Mouse (Mus musculus): ENCODE measurements around the gene Gm19684. TPM values are rescaled to one million over a fixed set of nuclear protein-coding genes. Genes with fewer than 3 reads are reported as not detected.
"Not testable (repeated sequence)": the region's sequence is repeated elsewhere in the genome, so short reads cannot be mapped to it uniquely, and the experiment has no call there.

The Gm19684 gene
- total and polyA plus RNA-seq, 2 experiments from 2014 or later: not detected

DNA sequence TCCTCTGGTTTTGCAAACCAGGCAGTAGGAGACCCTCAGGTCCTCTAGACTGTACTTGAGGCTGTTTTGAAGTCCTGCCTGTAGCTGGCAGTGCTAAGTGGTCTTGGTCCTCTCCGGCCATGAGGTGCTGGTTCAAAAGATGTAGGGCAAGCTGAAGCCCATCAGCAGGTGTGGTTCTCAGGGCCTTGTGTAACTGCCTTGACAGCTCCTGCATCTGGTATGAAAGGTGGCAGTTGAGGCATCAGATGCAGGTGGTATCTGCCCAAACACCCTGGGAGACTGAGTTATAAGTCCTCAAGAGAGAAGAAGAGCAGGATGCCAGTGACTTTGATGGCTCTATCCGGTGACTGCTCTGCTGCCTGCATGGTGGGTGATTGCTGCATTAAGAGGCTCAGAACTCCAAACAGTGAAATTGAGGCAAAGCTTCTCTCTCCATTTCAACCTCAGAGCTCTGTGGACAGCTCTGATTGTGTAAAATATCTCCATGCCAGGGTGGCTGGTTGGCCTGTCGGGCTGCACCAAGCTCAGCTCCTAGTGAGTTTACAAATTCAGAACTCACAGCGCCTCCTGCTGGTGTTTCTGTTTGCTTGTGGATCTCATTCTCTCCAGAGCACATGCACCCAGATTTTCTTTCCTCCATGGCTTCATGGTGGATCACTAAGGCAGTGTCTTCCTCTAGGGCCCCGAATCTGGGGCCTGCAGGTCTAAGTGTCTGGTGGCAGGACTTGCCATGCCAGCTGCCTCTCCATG is 10.2 kb downstream of the Gm19684 start:
- no peak overlapping the region for H3K4me3 ChIP-seq (ENCODE audit: low read depth, low read length)
- TF ChIP-seq CTCF (IDR thresholded peaks at IDR 0.05; ENCODE audit: low read depth) (no peak), EP300 (IDR thresholded peaks at IDR 0.05; ENCODE audit: low read depth) (no peak)

DNA sequence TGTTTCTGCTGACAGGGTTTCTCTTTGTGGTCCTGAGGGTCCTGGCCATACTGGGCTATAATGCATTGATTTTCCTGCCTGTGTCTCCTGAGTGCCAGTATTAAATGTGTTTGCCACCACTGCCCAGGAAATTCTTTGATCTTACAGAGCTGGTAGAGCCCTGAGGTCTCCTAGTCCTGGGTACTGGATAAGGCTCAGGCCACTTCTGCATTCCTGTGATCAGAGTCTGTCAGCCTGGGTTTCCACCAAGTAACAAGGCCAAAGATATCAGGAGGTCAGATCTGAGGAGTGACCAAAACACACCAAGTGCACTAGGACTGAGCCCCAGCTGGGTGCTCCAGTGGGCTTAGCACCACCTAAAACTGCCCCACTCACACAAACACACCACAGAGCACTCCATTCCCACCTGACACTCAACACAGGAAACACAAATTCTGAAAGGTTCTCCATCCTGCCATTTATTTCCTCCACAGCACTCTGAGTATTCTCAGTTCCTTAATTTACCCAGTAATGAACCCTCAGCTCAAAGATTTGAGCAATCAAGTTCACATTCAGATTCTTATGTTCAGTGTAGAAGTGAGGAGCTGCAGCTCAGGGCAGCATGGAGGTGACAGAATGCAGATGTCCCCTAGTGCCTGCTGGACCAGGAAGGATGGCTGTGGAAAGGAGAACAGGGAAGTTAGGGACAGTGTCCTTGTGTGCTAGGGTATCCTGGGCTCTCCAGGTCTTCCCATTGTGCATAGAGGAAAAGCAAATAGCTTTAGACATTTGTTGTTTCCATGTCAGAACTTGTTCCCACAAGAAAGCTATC is 14.1 kb downstream of the Gm19684 start:
- not testable (repeated sequence) for H3K4me3 ChIP-seq (ENCODE audit: low read depth, low read length); H3K4me1 ChIP-seq (ENCODE audit: control insufficient read depth, insufficient read depth); H3K9ac ChIP-seq (replicated peaks; ENCODE audit: low read depth, low read length); DNase-seq (ENCODE audit: low spot score); H3K36me3 ChIP-seq (replicated peaks; ENCODE audit: control insufficient read depth, insufficient read depth, low read length); H3K4me2 ChIP-seq (ENCODE audit: low read depth, low read length); H3K27ac ChIP-seq (ENCODE audit: low read depth); ATAC-seq (ENCODE audit: insufficient read depth, low read depth); H3K9me3 ChIP-seq (replicated peaks; ENCODE audit: control insufficient read depth, low read length)
- 0 out of 2 replicates have a peak, but pooled peaks cover 10% of the 10 kb centered on the region for H3K27me3 ChIP-seq (ENCODE audit: control insufficient read depth, insufficient read depth, low read length)

More for the DNA sequence above, 10.2 kb downstream of the Gm19684 start:
- ATAC-seq (ENCODE audit: insufficient read depth, low read depth): no peak
- 60% methylated on average over 5 of the region's 5 CpGs for WGBS
- Histone ChIP-seq H3K36me3 (replicated peaks; ENCODE audit: control insufficient read depth, insufficient read depth, low read length) (no peaks in the 10 kb centered on the region), H3K9ac (replicated peaks; ENCODE audit: low read depth, low read length) (no peak overlapping the region), H3K9me3 (replicated peaks; ENCODE audit: control insufficient read depth, low read length) (no peaks in the 10 kb centered on the region), H3K4me1 (ENCODE audit: control insufficient read depth, insufficient read depth) (no peaks in the 10 kb centered on the region), H3K27ac (ENCODE audit: low read depth) (no peak overlapping the region), H3K27me3 (ENCODE audit: control insufficient read depth, insufficient read depth, low read length) (peaks cover 6% of the 10 kb centered on the region; the same call in 1 of the 2 replicates), H3K4me2 (ENCODE audit: low read depth, low read length) (no peak overlapping the region)
- DNase-seq (ENCODE audit: low spot score): no peak

- H3K4me1 ChIP-seq (ENCODE audit: control insufficient read depth, insufficient read depth); H3K4me2 ChIP-seq (ENCODE audit: low read depth, low read length); H3K4me3 ChIP-seq (ENCODE audit: low read depth, low read length); H3K9me3 ChIP-seq (replicated peaks; ENCODE audit: control insufficient read depth, low read length); H3K36me3 ChIP-seq (replicated peaks; ENCODE audit: control insufficient read depth, insufficient read depth, low read length); ATAC-seq (ENCODE audit: insufficient read depth, low read depth); DNase-seq (ENCODE audit: low spot score); H3K9ac ChIP-seq (replicated peaks; ENCODE audit: low read depth, low read length); H3K27ac ChIP-seq (ENCODE audit: low read depth): not testable (repeated sequence)
- H3K27me3 ChIP-seq (ENCODE audit: control insufficient read depth, insufficient read depth, low read length): 0 out of 2 replicates have a peak, but pooled peaks cover 14% of the 10 kb centered on the region
- 54% methylated on average over 1 of the region's 1 CpGs for WGBS
Measured at GRCm38 (mm10) chr17:36136299-36136848, 14.9 kb downstream of the Gm19684 start.

GRCm38 (mm10) chr17:36145111-36145860 is 23.8 kb downstream of the Gm19684 start:
- peaks cover 55% of the 10 kb centered on the region for H3K27me3 ChIP-seq (ENCODE audit: control insufficient read depth, insufficient read depth, low read length)

GRCm38 (mm10) chr17:36145861-36146156 is 24.3 kb downstream of the Gm19684 start:
- DNase-seq (ENCODE audit: low spot score); H3K4me1 ChIP-seq (ENCODE audit: control insufficient read depth, insufficient read depth); H3K9me3 ChIP-seq (replicated peaks; ENCODE audit: control insufficient read depth, low read length); H3K27ac ChIP-seq (ENCODE audit: low read depth); H3K36me3 ChIP-seq (replicated peaks; ENCODE audit: control insufficient read depth, insufficient read depth, low read length); H3K9ac ChIP-seq (replicated peaks; ENCODE audit: low read depth, low read length); ATAC-seq (ENCODE audit: insufficient read depth, low read depth): not testable (repeated sequence)
- Histone ChIP-seq H3K4me2 (ENCODE audit: low read depth, low read length) (peak overlapping the region; percentile 61), H3K4me3 (ENCODE audit: low read depth, low read length) (peak overlapping the region; percentile 44), H3K27me3 (ENCODE audit: control insufficient read depth, insufficient read depth, low read length) (peaks cover 56% of the 10 kb centered on the region)
- 5% methylated on average over 13 of the region's 13 CpGs for WGBS

More at GRCm38 (mm10) chr17:36145111-36145860, 23.8 kb downstream of the Gm19684 start:
- H3K36me3 ChIP-seq (replicated peaks; ENCODE audit: control insufficient read depth, insufficient read depth, low read length): no peaks in the 10 kb centered on the region
- 2% methylated on average over 65 of the region's 78 CpGs for WGBS
- H3K9ac ChIP-seq (replicated peaks; ENCODE audit: low read depth, low read length): no peak overlapping the region
- H3K27ac ChIP-seq (ENCODE audit: low read depth): no peak overlapping the region
- ATAC-seq (ENCODE audit: insufficient read depth, low read depth) (no peak), DNase-seq (ENCODE audit: low spot score) (no peak)
- H3K4me1 ChIP-seq (ENCODE audit: control insufficient read depth, insufficient read depth): no peaks in the 10 kb centered on the region
- H3K9me3 ChIP-seq (replicated peaks; ENCODE audit: control insufficient read depth, low read length): no peaks in the 10 kb centered on the region
- H3K4me2 ChIP-seq (ENCODE audit: low read depth, low read length): peak overlapping the region; percentile 61
- H3K4me3 ChIP-seq (ENCODE audit: low read depth, low read length): peak overlapping the region; percentile 44
- TF ChIP-seq EP300 (IDR thresholded peaks at IDR 0.05; ENCODE audit: low read depth) (no peak), CTCF (IDR thresholded peaks at IDR 0.05; ENCODE audit: low read depth) (no peak)

DNA sequence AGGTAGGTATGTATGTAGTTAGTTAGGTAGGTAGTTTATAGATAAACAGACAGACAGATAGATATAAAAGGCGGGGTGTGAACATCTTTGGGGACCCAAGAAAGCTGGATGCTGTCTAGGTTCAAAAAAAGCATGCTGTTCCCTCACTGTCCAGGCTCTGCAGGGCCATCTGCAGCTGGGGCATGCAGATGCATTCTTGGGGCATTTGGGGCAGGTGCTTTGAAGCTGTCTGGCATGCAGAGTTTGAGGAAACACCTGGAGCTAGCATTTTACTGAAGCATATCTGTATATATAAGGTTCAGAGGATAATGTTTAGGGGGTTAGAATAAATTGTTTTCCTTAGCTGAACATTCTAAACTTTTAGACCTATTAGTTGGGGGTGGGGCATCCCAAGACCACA is 25.5 kb downstream of the Gm19684 start:
- H3K9ac ChIP-seq (replicated peaks; ENCODE audit: low read depth, low read length); H3K4me3 ChIP-seq (ENCODE audit: low read depth, low read length); H3K9me3 ChIP-seq (replicated peaks; ENCODE audit: control insufficient read depth, low read length); H3K4me2 ChIP-seq (ENCODE audit: low read depth, low read length); DNase-seq (ENCODE audit: low spot score); H3K27ac ChIP-seq (ENCODE audit: low read depth); H3K4me1 ChIP-seq (ENCODE audit: control insufficient read depth, insufficient read depth); ATAC-seq (ENCODE audit: insufficient read depth, low read depth); H3K36me3 ChIP-seq (replicated peaks; ENCODE audit: control insufficient read depth, insufficient read depth, low read length): not testable (repeated sequence)
- H3K27me3 ChIP-seq (ENCODE audit: control insufficient read depth, insufficient read depth, low read length): peaks cover 47% of the 10 kb centered on the region
- WGBS: 72% methylated on average over 1 of the region's 1 CpGs

GRCm38 (mm10) chr17:36148468-36148867 is 27.0 kb downstream of the Gm19684 start:
- H3K4me2 ChIP-seq (ENCODE audit: low read depth, low read length); H3K9ac ChIP-seq (replicated peaks; ENCODE audit: low read depth, low read length); DNase-seq (ENCODE audit: low spot score); H3K36me3 ChIP-seq (replicated peaks; ENCODE audit: control insufficient read depth, insufficient read depth, low read length); H3K4me3 ChIP-seq (ENCODE audit: low read depth, low read length); H3K4me1 ChIP-seq (ENCODE audit: control insufficient read depth, insufficient read depth); H3K9me3 ChIP-seq (replicated peaks; ENCODE audit: control insufficient read depth, low read length); H3K27ac ChIP-seq (ENCODE audit: low read depth); ATAC-seq (ENCODE audit: insufficient read depth, low read depth): not testable (repeated sequence)
- H3K27me3 ChIP-seq (ENCODE audit: control insufficient read depth, insufficient read depth, low read length): peaks cover 42% of the 10 kb centered on the region
- WGBS: 82% methylated on average over 5 of the region's 5 CpGs
